Mouse (Mus musculus): ENCODE measurements around the gene Mid2. TPM values are rescaled to one million over a fixed set of nuclear protein-coding genes. Genes with fewer than 3 reads are reported as not detected.
A peak's percentile ranks its signal among the peaks of the same experiment; 100 is the strongest.

The Mid2 gene
- polyA plus RNA-seq, 1 experiment from 2014 or later, result 7.4 TPM

DNA sequence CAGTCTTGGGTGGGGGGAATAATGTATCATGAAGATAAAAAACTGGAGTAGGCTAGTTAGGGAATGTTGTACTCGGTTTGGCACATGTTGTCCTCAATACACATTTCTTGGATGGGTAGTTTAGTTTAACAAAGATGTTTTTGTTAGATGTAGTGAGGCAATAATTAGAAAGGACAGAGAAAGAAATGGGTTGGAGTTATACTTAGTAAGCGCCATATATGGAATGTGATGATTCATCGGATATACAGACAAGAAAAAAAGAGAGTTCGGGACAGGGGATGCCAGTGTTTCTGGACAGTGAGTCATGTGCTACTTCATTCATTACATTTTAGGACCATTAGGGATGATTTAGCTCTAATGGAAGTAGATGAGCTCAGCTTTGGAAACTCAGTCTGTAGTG is 41.7 kb downstream of the Mid2 start:
- H3K27ac ChIP-seq, result no peak overlapping the region
- H3K36me3 ChIP-seq, result no peaks in the 10 kb centered on the region
- H3K27me3 ChIP-seq, result 0 out of 2 replicates have a peak, but pooled peaks cover 6% of the 10 kb centered on the region
- no peak overlapping the region for H3K9ac ChIP-seq
- 77% methylated on average over 4 of the region's 4 CpGs for WGBS
- 0 out of 2 replicates have a peak, but pooled peaks cover 3% of the 10 kb centered on the region for H3K9me3 ChIP-seq
- H3K4me1 ChIP-seq, result no peaks in the 10 kb centered on the region
- no peak overlapping the region for H3K4me2 ChIP-seq
- ATAC-seq (ENCODE audit: insufficient number of reproducible peaks, low FRiP score, low TSS enrichment, low read depth), result no peak
- H3K4me3 ChIP-seq, result no peak overlapping the region

GRCm38 (mm10) chrX:140722400-140722799 is 58.0 kb downstream of the Mid2 start:
- no peak for ATAC-seq (ENCODE audit: insufficient number of reproducible peaks, low FRiP score, low TSS enrichment, low read depth)
- Histone ChIP-seq H3K4me2 (no peak overlapping the region), H3K27me3 (0 out of 2 replicates have a peak, but pooled peaks cover 7% of the 10 kb centered on the region), H3K4me1 (no peaks in the 10 kb centered on the region), H3K9ac (no peak overlapping the region), H3K27ac (no peak overlapping the region), H3K36me3 (no peaks in the 10 kb centered on the region), H3K4me3 (no peak overlapping the region), H3K9me3 (no peaks in the 10 kb centered on the region)
- WGBS, result 46% methylated on average over 4 of the region's 4 CpGs

GRCm38 (mm10) chrX:140738986-140739385 is 74.6 kb downstream of the Mid2 start:
- no peaks in the 10 kb centered on the region for H3K4me1 ChIP-seq
- no peak for ATAC-seq (ENCODE audit: insufficient number of reproducible peaks, low FRiP score, low TSS enrichment, low read depth)
- H3K27ac ChIP-seq, result no peak overlapping the region
- no peak overlapping the region for H3K9ac ChIP-seq
- H3K27me3 ChIP-seq, result peaks cover 5% of the 10 kb centered on the region; the same call in 1 of the 2 replicates
- H3K4me2 ChIP-seq, result no peak overlapping the region
- H3K9me3 ChIP-seq, result no peaks in the 10 kb centered on the region
- H3K36me3 ChIP-seq, result no peaks in the 10 kb centered on the region
- no peak overlapping the region for H3K4me3 ChIP-seq

- no peak for ATAC-seq (ENCODE audit: insufficient number of reproducible peaks, low FRiP score, low TSS enrichment, low read depth)
- Histone ChIP-seq H3K4me2 (no peak overlapping the region), H3K27ac (no peak overlapping the region), H3K9me3 (no peaks in the 10 kb centered on the region), H3K27me3 (no peaks in the 10 kb centered on the region; the same call in 1 of the 2 replicates), H3K4me1 (no peaks in the 10 kb centered on the region), H3K9ac (no peak overlapping the region), H3K36me3 (no peaks in the 10 kb centered on the region), H3K4me3 (no peak overlapping the region)
- WGBS, result 43% methylated on average over 5 of the region's 5 CpGs
Measured at GRCm38 (mm10) chrX:140743213-140743612, 78.8 kb downstream of the Mid2 start.

GRCm38 (mm10) chrX:140769794-140770193 is 105.4 kb downstream of the Mid2 start:
- H3K36me3 ChIP-seq, result no peaks in the 10 kb centered on the region
- no peak for ATAC-seq (ENCODE audit: insufficient number of reproducible peaks, low FRiP score, low TSS enrichment, low read depth)
- H3K4me2 ChIP-seq, result no peak overlapping the region
- no peak overlapping the region for H3K4me3 ChIP-seq
- peaks cover 5% of the 10 kb centered on the region; the same call in 1 of the 2 replicates for H3K27me3 ChIP-seq
- H3K9ac ChIP-seq, result no peak overlapping the region
- no peak overlapping the region for H3K27ac ChIP-seq
- no peaks in the 10 kb centered on the region for H3K4me1 ChIP-seq
- whole genome bisulfite sequencing, result 68% methylated on average over 1 of the region's 1 CpGs
- no peaks in the 10 kb centered on the region for H3K9me3 ChIP-seq

DNA sequence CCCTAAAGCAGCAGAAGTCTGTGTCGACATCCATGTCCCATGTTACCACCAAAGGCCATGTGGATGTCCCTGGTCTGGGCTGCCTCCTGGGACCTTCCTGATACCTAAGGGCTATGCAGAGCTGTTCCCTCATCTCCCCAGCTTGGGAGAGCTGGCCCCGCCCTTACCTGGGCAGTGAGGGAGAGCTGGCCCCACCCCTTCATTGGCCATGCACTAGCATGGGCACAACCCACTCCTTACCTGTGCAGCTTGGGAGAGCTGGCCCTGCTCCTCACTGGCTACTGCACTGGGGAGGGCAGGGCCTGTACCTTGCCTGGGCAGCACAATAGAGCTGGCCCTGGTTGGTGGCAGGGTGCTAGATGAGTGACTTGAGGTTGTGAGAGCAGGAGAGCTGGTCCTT is 140.9 kb downstream of the Mid2 start:
- Histone ChIP-seq H3K4me3 (no peak overlapping the region), H3K27ac (no peak overlapping the region), H3K4me1 (no peaks in the 10 kb centered on the region; the same call in 1 of the 2 replicates), H3K36me3 (no peaks in the 10 kb centered on the region), H3K9ac (no peak overlapping the region), H3K4me2 (no peak overlapping the region), H3K27me3 (peaks cover 21% of the 10 kb centered on the region), H3K9me3 (no peaks in the 10 kb centered on the region)
- 0 out of 2 replicates have a peak, but pooled peaks have one; percentile 44 for ATAC-seq (ENCODE audit: insufficient number of reproducible peaks, low FRiP score, low TSS enrichment, low read depth)
- WGBS, result 86% methylated on average over 2 of the region's 2 CpGs

DNA sequence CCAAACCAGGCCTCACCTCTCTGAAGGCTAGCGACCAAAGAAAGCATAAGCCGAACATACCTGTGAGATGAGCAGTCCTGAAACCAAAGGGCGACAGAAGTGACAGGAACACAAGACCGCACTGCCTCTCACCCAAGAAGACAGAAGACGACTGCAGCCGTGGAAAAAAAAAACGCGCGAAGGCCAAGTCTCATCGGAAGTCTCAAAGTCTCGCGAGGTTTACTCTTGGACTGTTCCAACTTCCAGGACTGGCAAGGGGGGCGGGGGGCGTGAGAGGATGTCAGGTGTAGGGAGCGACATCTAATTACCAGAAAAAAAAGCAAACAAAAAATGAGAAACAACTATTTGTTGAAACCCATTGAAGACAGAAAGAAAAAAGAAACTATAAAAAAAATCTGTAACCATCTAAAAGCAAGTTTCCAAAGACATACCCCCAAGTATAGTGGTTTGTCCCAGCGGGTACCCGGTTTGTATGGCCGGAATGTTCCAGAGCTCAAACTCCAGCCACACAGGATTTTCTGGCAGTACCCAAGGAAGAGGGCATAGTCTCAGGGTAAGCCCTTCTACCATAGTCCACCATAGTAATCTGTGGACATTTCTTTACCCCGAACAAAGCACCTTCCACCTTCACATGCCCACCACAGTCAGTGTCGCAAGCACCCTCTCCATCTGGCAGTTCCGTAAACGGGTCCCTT is 149.1 kb downstream of the Mid2 start, which contains the start of gene Tex13b:
Gene Tex13b (minus strand): TSS at position 122 of the 695 bp plus-strand sequence.
- Histone ChIP-seq H3K9ac (no peak within 1 kb of the TSS), H3K4me1 (no peaks in the 10 kb centered on the region), H3K4me2 (no peak within 1 kb of the TSS), H3K36me3 (no peaks in the 10 kb centered on the region), H3K27ac (no peak within 1 kb of the TSS), H3K4me3 (no peak within 1 kb of the TSS), H3K9me3 (no peaks in the 10 kb centered on the region), H3K27me3 (peaks cover 7% of the 10 kb centered on the region; the same call in 1 of the 2 replicates)
- 93% methylated on average over 22 of the region's 22 CpGs for WGBS
- no peak for ATAC-seq (ENCODE audit: insufficient number of reproducible peaks, low FRiP score, low TSS enrichment, low read depth)

Other genes starting within 250 kb of the Mid2 start
- gene Prps1, start 208.0 kb upstream of the Mid2 start, polyA plus RNA-seq (2015; fragmentation: Nextera tagmentation; extraction: Ambion mirVana), result 37.7 and 44.1 TPM in 2 replicates
- 131 and 151 TPM in 2 replicates for gene Tsc22d3, start 63.9 kb upstream of the Mid2 start, polyA plus RNA-seq (2015; fragmentation: Nextera tagmentation; extraction: Ambion mirVana)
- not detected in 2 replicates for gene Tex13b, start 148.8 kb downstream of the Mid2 start, polyA plus RNA-seq (2015; fragmentation: Nextera tagmentation; extraction: Ambion mirVana)
- not detected in 2 replicates for gene Vsig1, start 243.0 kb downstream of the Mid2 start, polyA plus RNA-seq (2015; fragmentation: Nextera tagmentation; extraction: Ambion mirVana)

All from limb, embryonic 15.5 days (tissue).